Mouse (Mus musculus): ENCODE results near the gene Prm1. TPM values are rescaled to one million over a fixed set of nuclear protein-coding genes. Genes with fewer than 3 reads are reported as not detected.

Gene Prm1
- polyA plus RNA-seq, 1 experiment from 2014 or later = not detected

GRCm38 (mm10) chr16:10776322-10776721 lies 29.3 kb downstream of the Prm1 start:
- H3K9me3 ChIP-seq = no peaks in the 10 kb centered on the region
- no peaks in the 10 kb centered on the region for H3K36me3 ChIP-seq
- no peak for ATAC-seq
- H3K27ac ChIP-seq = no peak overlapping the region
- H3K4me1 ChIP-seq (replicated peaks) = no peaks in the 10 kb centered on the region
- H3K4me3 ChIP-seq (replicated peaks) = no peak overlapping the region
- H3K27me3 ChIP-seq = no peaks in the 10 kb centered on the region
- H3K4me2 ChIP-seq (replicated peaks) = no peak overlapping the region
- no peak overlapping the region for H3K9ac ChIP-seq (replicated peaks)
- WGBS = 72% methylated on average over 7 of the region's 7 CpGs

DNA sequence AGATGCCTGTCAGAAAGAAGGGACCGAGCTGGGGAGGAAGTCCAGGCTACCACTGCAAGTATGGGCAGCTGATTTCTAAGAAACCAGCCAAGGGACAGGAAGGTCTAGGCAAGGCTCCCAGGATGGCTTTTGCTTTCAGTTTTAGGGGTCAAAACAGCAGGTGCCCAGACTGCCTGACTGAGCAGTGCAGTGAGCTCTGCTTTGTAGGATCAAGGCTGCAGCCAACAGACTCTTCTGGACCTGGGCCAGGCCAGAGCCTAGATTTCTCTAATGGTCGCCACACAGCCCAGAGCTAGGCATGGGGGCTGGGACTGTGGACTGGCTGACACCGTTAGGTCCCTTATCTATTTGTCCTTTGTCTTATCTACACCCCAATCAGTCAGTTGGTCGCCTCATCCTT lies 30.9 kb downstream of the Prm1 start:
- H3K36me3 ChIP-seq = no peaks in the 10 kb centered on the region
- H3K27me3 ChIP-seq = 0 out of 2 replicates have a peak, but pooled peaks cover 2% of the 10 kb centered on the region
- ATAC-seq = no peak
- H3K9me3 ChIP-seq = no peaks in the 10 kb centered on the region
- H3K27ac ChIP-seq = no peak overlapping the region
- no peaks in the 10 kb centered on the region for H3K4me1 ChIP-seq (replicated peaks)
- no peak overlapping the region for H3K4me3 ChIP-seq (replicated peaks)
- H3K4me2 ChIP-seq (replicated peaks) = no peak overlapping the region
- H3K9ac ChIP-seq (replicated peaks) = no peak overlapping the region
- 84% methylated on average over 4 of the region's 4 CpGs for WGBS

GRCm38 (mm10) chr16:10773543-10773942 lies 32.1 kb downstream of the Prm1 start:
- Histone ChIP-seq H3K4me2 (replicated peaks) (no peak overlapping the region), H3K4me3 (replicated peaks) (no peak overlapping the region), H3K9ac (replicated peaks) (no peak overlapping the region), H3K36me3 (no peaks in the 10 kb centered on the region), H3K27me3 (peaks cover 6% of the 10 kb centered on the region; the same call in 1 of the 2 replicates), H3K4me1 (replicated peaks) (no peaks in the 10 kb centered on the region), H3K27ac (no peak overlapping the region), H3K9me3 (no peaks in the 10 kb centered on the region)
- 87% methylated on average over 8 of the region's 8 CpGs for WGBS
- no peak for ATAC-seq

DNA sequence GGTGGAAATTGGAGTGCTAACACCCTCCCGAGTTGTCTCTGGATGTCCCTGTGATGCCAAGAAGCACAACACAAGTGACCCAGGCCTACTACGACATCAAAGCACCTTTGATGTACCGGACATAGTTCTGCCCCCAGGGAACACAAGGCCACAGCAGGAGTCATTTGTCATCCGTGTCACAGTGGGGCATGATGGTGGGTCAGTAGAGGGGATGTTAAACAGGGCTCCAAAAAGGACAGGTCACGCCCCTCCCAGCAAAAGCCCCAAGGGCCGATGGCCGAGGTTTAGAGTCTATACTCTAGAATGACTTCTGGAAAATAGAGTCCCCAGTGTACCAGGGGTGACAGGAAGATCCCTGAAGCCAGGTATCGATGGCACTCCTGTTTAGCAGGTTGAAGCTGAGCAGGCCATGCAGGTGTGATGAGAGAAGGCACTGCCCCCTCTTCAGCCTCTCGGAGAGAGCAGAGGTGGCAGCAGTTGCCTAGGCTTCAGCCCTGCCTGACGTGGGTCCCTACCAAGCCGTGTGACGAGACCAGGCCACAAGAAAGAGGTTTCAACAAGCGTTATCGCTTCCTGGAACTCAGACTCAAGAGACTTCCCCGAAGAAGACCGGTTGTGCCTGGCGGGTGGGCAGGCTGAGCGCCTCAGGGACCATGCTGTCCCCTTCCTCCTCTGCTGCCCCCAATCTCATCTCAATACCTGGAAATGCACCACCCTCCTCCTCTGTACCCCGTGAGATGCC lies 33.7 kb downstream of the Prm1 start:
- Histone ChIP-seq H3K9ac (replicated peaks) (no peak overlapping the region), H3K36me3 (no peaks in the 10 kb centered on the region), H3K4me2 (replicated peaks) (no peak overlapping the region), H3K27ac (no peak overlapping the region), H3K27me3 (peaks cover 6% of the 10 kb centered on the region; the same call in 1 of the 2 replicates), H3K4me1 (replicated peaks) (no peaks in the 10 kb centered on the region), H3K4me3 (replicated peaks) (no peak overlapping the region), H3K9me3 (no peaks in the 10 kb centered on the region)
- no peak for ATAC-seq
- WGBS = 65% methylated on average over 19 of the region's 19 CpGs

DNA sequence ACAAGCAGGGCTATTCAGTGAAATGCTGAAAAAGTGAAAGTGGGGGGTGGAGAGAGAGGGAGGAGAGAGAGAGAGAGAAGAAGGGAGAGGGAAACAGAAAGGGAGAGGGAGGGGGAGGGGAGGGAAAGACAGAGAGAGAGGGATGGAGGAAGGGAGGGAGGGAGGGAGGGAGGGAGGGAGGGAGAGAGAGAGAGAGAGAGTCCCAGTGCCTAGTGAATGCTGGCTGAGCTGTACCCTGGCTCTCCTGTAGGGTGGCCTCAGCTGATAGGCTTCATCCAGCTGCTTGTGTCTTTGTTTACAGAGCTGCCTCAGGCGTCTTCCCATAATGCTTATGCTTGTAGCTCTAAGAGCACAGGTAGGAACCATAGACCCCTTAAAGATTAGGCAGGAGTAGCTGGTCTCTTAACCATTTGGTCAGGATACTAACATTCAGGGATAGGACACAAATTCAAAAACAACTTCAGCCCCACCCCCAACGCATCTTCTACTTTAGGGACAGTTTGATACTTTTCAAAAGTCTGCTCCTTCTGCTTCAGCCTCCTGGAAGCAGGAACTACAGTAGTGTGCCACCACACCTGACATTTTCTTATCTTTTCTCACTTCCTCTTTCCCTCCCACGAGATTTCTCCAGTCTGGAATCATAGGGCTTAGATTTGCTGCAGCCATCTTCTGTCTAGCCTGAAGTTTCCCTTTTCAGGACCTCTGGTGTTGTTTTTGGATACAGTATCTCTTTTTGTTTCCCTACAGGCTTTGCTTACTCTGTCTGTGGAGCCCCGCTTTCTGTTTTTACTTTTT lies 34.9 kb downstream of the Prm1 start:
- 61% methylated on average over 4 of the region's 4 CpGs for WGBS
- H3K4me1 ChIP-seq (replicated peaks) = no peaks in the 10 kb centered on the region
- no peak; the same call in 1 of the 2 replicates for ATAC-seq

GRCm38 (mm10) chr16:10769661-10770060 lies 36.0 kb downstream of the Prm1 start:
- Histone ChIP-seq H3K36me3 (no peaks in the 10 kb centered on the region), H3K27me3 (peaks cover 6% of the 10 kb centered on the region; the same call in 1 of the 2 replicates), H3K4me1 (replicated peaks) (no peaks in the 10 kb centered on the region), H3K27ac (no peak overlapping the region), H3K9ac (replicated peaks) (no peak overlapping the region), H3K4me3 (replicated peaks) (no peak overlapping the region), H3K4me2 (replicated peaks) (no peak overlapping the region), H3K9me3 (no peaks in the 10 kb centered on the region)
- WGBS = 49% methylated on average over 2 of the region's 2 CpGs
- ATAC-seq = no peak

More for the DNA sequence above, 34.9 kb downstream of the Prm1 start:
- Histone ChIP-seq H3K4me3 (replicated peaks) (no peak overlapping the region), H3K27me3 (peaks cover 6% of the 10 kb centered on the region; the same call in 1 of the 2 replicates), H3K4me2 (replicated peaks) (no peak overlapping the region), H3K9ac (replicated peaks) (no peak overlapping the region), H3K9me3 (no peaks in the 10 kb centered on the region), H3K36me3 (no peaks in the 10 kb centered on the region), H3K27ac (no peak overlapping the region)

- Histone ChIP-seq H3K36me3 (no peaks in the 10 kb centered on the region), H3K4me2 (replicated peaks) (no peak overlapping the region), H3K9me3 (no peaks in the 10 kb centered on the region), H3K4me1 (replicated peaks) (no peaks in the 10 kb centered on the region), H3K27ac (no peak overlapping the region), H3K27me3 (peaks cover 6% of the 10 kb centered on the region; the same call in 1 of the 2 replicates), H3K4me3 (replicated peaks) (no peak overlapping the region), H3K9ac (replicated peaks) (no peak overlapping the region)
- WGBS = 69% methylated on average over 9 of the region's 9 CpGs
- ATAC-seq = no peak
Observed at GRCm38 (mm10) chr16:10768821-10769220, 36.8 kb downstream of the Prm1 start.

DNA sequence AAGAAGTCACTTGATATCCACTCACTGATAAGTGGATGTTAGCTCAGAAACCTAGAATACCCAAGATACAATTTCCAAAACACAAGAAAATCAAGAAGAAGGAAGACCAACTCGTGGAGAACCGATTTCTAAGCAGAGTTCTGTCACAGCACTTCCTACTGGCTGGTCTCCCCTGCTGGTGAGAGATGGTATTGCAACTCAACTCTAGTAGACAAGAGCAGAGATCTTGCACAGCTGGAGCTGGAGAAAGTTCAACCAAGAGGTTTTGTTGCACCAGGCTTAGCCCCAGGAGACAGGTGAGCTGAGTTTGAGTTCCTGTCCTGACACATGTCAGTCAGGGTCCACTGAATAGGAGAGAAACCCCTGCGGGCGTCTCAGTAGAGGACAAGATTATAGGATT lies 38.5 kb downstream of the Prm1 start:
- no peaks in the 10 kb centered on the region for H3K9me3 ChIP-seq
- H3K27ac ChIP-seq = no peak overlapping the region
- H3K36me3 ChIP-seq = no peaks in the 10 kb centered on the region
- H3K9ac ChIP-seq (replicated peaks) = no peak overlapping the region
- no peak overlapping the region for H3K4me3 ChIP-seq (replicated peaks)
- H3K4me2 ChIP-seq (replicated peaks) = no peak overlapping the region
- no peaks in the 10 kb centered on the region for H3K4me1 ChIP-seq (replicated peaks)
- no peak for ATAC-seq
- WGBS = 44% methylated on average over 4 of the region's 4 CpGs
- peaks cover 6% of the 10 kb centered on the region; the same call in 1 of the 2 replicates for H3K27me3 ChIP-seq

GRCm38 (mm10) chr16:10764323-10764722 lies 41.3 kb downstream of the Prm1 start:
- Histone ChIP-seq H3K27ac (no peak overlapping the region), H3K9ac (replicated peaks) (no peak overlapping the region), H3K27me3 (peaks cover under 1% of the 10 kb centered on the region; the same call in 1 of the 2 replicates), H3K36me3 (no peaks in the 10 kb centered on the region), H3K9me3 (no peaks in the 10 kb centered on the region), H3K4me1 (replicated peaks) (no peaks in the 10 kb centered on the region), H3K4me3 (replicated peaks) (no peak overlapping the region), H3K4me2 (replicated peaks) (no peak overlapping the region)
- WGBS = 68% methylated on average over 2 of the region's 2 CpGs
- ATAC-seq = no peak

DNA sequence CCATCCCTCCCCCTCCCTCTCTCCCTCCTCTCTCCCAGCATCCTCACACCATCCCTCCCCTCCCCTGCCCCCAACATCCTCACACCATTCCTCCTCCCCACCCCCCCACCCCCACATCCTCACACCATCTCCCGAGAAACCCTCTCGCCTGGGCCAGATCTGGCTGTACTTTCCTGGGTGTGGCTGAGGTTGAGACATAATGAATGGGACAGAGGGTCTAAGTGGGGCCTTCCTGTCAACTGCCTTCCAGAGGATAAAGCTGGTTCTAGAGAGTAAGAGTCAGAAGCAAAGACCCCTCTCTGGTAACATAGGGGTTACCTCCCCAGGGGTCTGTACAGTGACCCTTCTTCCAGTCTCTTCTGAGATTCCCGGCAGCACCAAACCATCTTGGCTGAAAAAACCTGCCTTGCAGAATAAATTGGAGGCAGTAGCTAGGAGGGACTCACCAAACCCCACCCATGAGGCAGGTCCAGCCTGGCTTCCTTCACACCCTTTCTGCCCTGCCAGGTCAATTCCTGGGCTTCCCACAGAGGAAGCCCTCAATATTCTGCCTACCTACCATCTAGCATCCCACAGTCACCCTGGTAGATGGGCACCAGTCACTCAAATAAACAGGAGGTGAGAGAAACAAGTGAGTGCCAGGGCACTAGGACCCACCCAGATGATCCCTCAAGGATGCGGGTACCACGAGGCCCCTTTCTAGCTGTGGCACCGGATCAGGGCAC lies 41.9 kb downstream of the Prm1 start:
- Histone ChIP-seq H3K4me3 (replicated peaks) (no peak overlapping the region), H3K27me3 (no peaks in the 10 kb centered on the region), H3K4me2 (replicated peaks) (no peak overlapping the region), H3K9ac (replicated peaks) (no peak overlapping the region), H3K9me3 (no peaks in the 10 kb centered on the region), H3K27ac (no peak overlapping the region), H3K4me1 (replicated peaks) (no peaks in the 10 kb centered on the region), H3K36me3 (no peaks in the 10 kb centered on the region)
- WGBS = 67% methylated on average over 6 of the region's 6 CpGs
- no peak for ATAC-seq

- Histone ChIP-seq H3K4me3 (replicated peaks) (no peak overlapping the region), H3K4me2 (replicated peaks) (no peak overlapping the region), H3K4me1 (replicated peaks) (no peaks in the 10 kb centered on the region), H3K27ac (no peak overlapping the region), H3K9me3 (no peaks in the 10 kb centered on the region), H3K27me3 (no peaks in the 10 kb centered on the region), H3K9ac (replicated peaks) (no peak overlapping the region), H3K36me3 (no peaks in the 10 kb centered on the region)
- ATAC-seq = no peak
- 78% methylated on average over 5 of the region's 5 CpGs for WGBS
Observed at GRCm38 (mm10) chr16:10762569-10763180, 43.0 kb downstream of the Prm1 start.

All from midbrain, embryonic 13.5 days (tissue).